Mouse (Mus musculus) urinary bladder, postnatal 4 days (tissue): ENCODE measurements at regions not wholly inside any gene's neighbourhood (a gene's known extent, or its start where the extent isn't known, plus 50 kb on each side); places are given as distances from the start of the nearest gene placed in this dataset.

ENCODE experiments used
- DNase-seq, 2 experiments: peaks; one replicate each; pipeline ENCODE4 v3.0.0; 2021 to 2022; ENCODE audit warnings: low spot score in 2 of 2

GRCm38 (mm10) chr16:87225595-87225994, 128.4 kb upstream of the N6amt1 start:
- DNase-seq, result no peak

DNA sequence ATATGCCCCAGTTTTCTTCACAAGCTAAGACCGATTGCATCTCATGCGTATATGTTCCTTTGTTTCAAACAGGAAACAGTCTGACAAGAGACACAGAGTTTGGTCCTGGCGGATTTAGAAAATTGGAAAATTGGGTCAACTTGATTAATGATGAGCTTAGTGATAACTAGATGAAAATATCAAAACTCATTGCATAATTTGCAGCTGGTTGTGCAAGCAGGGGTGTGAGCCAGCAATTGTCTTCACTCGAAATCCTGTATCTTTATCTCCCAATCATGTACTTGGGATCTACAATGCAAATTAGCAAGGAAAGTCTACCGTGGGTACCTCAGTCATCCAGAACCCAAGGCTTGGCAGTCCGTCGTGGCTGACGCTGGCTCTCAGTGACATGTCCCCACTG, 128.9 kb upstream of the N6amt1 start:
- no peak for DNase-seq

GRCm38 (mm10) chr16:87224024-87224423, 130.0 kb upstream of the N6amt1 start:
- DNase-seq, result no peak

DNA sequence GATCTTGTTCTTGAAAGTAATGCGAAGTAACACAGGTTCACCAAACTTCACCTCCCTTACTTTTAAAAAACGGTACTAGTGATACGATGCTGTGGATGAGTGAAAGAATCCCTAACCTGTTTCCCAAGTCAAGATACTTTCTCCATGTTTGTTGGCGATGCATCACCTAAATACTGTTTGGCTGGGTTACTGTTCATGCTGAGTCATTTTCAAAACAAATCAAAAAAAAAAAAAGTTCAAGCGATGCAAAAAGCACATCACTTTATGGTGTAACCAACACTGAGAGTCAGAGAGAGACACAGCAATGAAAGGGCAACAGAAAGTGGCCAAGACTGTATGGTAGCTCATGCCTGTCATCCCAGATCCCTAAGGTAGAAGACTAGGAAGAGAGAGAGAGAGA, 133.4 kb upstream of the N6amt1 start:
- no peak for DNase-seq

DNA sequence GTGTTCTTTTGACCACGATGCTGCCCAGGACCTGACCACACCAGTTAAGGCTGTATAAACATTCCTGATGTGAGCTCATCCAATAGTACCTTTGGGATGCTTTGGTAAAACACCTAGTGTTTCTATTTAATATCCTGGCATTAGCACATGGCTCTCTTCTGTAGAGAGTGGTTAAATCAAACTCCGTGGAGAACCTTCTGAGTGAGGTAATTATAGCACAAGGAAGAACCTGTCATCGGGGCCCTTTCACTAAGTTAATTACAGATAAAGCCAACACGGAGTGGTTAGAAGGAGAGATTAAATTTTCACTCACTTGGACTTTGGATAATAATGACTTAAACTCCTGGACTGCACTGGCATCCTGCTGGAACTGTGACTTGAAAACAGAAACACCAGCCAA, 133.8 kb upstream of the N6amt1 start:
- DNase-seq, result no peak

DNA sequence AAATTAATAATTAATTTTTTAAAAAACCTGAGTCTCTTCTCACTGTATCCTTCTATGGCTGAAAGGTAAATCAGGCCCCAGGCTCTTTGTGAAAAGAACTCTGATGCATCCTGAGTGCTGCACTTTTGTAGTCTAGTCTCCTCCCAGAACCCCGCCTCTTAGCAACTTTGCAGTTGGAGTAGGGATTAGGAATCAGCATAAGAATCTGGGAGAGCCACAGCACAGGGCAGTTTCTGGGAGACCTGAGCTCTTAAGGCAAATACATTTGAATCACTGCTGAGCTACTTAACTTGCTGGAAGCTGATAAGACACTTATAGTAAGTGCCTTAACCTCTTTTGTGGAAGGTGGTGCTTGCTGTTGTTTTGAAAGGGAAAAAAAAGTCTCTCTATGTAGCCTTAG, 146.1 kb upstream of the N6amt1 start:
- no peak for DNase-seq

DNA sequence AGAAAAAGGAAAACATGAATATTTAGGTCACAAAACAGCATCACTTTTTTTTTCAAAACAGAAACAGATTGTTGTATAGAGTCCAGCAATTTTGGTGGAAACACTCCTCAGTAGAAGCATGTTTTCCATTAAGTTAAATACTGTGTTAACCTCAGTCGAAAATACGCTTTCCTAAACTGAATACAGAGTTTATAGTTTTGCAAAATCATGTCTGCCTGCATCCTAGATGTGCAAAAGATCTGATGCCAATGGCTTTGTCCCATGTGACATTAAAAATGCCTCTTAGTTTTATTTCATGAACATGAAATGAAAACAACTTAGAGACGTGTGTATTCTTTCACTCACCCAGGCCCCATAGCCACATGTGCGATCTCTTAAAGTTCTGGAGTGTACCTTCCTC, 163.5 kb upstream of the N6amt1 start:
- no peak for DNase-seq

GRCm38 (mm10) chr16:87188737-87189136, 165.2 kb upstream of the N6amt1 start:
- no peak for DNase-seq

- no peak for DNase-seq
Measured at GRCm38 (mm10) chr16:87172395-87172794, 181.6 kb upstream of the N6amt1 start.

DNA sequence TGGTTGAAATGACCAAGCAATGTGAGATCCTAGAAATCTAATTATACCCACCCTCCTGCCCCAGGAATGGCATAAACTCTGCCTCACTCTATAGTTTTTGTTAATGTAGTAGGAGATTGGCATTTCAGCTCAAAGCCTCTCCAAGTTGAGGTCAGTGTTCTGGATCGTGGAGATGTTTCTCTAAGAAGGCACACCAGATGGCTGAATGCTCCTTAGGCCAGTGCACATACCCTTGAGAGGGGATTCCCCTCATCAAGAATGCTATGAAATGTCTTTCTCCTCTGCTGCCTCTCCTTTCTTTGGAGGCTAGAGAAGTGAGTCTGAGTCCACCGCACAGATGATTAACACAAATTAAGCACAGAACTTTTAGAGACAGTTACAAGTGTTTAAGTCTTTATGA, 214.7 kb upstream of the N6amt1 start:
- no peak for DNase-seq

DNA sequence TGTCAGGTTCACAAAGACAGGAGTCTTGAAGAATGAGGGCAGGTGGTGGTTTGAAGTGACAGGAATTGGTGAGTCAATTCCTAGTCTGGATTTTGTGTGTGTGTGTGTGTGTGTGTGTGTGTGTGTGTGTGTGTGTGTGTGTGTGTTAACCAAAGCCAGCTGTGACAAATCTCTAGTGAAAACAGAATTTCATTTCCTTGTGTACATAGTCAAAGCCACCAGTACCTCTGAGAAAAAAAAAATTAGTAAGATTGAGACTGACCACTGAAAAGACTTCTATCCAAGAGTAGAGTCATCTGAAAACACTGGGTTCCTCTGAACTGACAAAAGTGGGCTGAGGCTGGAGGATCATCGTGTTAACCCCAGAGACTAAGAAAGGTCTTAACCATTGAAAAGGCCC, 217.5 kb upstream of the N6amt1 start:
- DNase-seq, result no peak

GRCm38 (mm10) chr16:87134452-87134851, 219.5 kb upstream of the N6amt1 start:
- DNase-seq, result no peak

- no peak for DNase-seq
Measured at GRCm38 (mm10) chr16:87133874-87134273, 220.1 kb upstream of the N6amt1 start.

- DNase-seq, result no peak
Measured at GRCm38 (mm10) chr16:87132082-87132481, 221.9 kb upstream of the N6amt1 start.

- DNase-seq, result no peak
Measured at GRCm38 (mm10) chr16:87130733-87131640, 223.0 kb upstream of the N6amt1 start.

- DNase-seq, result no peak
Measured at GRCm38 (mm10) chr16:87129021-87129420, 225.0 kb upstream of the N6amt1 start.

DNA sequence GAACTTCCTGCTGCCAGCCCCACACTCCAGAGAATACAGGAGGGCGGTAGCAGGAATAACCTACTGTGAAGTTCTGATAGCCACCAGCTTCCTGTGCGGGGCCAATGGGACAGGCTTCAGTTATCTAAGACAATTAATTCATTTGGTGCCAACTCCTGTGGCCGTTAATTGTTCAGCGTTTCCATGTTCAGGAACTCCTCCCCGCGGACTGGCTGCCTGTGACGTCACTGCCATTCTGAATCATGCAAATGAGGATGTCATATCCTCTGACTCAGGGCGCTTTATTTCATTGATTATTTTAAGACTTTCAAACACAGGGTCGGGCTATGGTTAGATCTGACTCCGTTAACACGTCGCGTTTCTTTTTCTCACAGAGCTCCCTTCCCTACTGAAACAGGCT, 225.8 kb upstream of the N6amt1 start:
- DNase-seq, result no peak

DNA sequence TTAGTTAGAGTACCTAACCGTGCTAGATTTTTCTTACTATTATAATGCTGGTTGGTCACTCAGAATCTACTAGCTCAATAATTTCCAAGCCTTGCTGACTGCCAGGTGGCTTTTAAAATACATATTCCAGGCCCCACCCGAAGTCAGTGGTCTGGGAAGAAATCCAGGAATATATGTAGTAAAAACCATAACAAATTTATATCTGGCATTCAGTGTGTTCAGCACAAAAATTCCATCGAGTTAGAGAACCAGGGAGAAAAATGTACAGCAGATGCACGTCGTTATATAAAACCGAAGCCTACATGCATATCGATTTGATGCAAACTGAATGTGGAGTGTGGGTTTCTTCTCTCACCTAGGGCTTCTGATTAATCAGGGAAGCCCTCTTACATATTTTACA, 229.5 kb upstream of the N6amt1 start:
- no peak for DNase-seq

GRCm38 (mm10) chr16:87103599-87103998, 250.4 kb upstream of the N6amt1 start:
- no peak for DNase-seq

GRCm38 (mm10) chr16:87102057-87102456, 251.9 kb upstream of the N6amt1 start:
- DNase-seq, result no peak

DNA sequence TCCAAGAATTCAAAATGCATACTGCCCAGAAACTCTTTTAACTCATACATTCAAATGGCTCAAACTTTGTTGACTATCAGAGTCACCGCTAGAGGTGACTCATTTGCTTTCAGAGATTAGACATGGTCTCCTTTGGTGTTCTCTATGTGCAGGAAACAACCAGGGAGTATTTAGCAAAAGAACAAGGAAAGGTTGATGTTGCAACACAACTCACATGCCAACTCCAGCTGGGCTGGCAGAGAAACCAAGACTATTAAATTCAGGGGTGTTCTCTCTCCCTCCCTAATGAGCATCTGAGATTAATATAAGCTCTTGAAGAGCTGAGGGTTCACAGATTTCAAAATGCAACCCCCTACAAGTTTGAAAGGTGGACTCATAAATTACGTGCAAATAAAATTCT, 262.0 kb upstream of the N6amt1 start:
- no peak for DNase-seq

GRCm38 (mm10) chr16:87089322-87089721, 264.7 kb upstream of the N6amt1 start:
- DNase-seq, result no peak

DNA sequence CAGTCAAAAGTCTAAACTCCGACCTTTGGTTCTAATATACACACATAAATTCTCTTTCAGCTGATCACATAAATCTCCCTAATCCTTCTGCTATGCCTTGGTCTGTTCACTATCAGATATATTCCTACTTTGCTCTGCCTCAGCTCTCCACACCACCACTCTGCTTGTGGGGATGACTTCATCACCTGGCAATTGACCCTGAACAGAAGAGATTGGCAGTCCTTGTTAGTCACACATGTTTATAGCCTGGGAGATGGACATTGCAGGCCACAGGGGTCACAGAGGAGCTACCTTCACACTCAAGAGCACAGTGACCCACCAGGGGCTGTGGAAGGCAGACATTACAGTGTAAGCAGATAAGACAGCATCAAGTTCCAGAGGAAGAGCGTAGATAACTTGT, 270.5 kb upstream of the N6amt1 start:
- no peak for DNase-seq

DNA sequence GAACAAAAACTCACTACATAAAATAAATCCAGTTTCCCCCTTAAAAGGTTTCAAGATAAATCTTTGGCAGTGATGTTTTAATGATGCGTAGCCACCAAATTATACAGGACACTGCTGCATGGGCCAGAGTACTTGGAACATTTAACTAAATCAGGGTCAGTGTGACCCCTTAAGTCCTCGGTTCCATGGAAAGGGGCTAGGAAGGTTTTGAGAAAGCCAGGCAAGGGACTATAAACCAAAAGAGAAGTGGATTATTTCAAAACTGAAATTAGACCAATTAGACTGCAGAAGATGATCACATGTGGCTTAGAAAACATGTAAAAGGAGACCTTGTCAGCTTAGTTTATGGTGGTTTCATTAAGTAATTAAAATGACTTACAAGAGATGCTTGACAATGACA, 276.6 kb upstream of the N6amt1 start:
- no peak for DNase-seq
